Mouse (Mus musculus) v-Abl transformed pro-B cells (cell line): Measurements from ENCODE around the gene Klf9.

Experiments
- in situ Hi-C, 2 experiments: fragments of 400-800 bp; cut with MboI; formaldehyde crosslinking; loops; one replicate each; pipeline ENCODE4 v1.15.1; 2025; ENCODE audit not compliant: unreplicated experiment in 2 of 2

Gene Klf9

GRCm38 (mm10) chr19:23140689-23141317 is at the start of gene Klf9:
Gene Klf9, plus strand, starts transcription at chr19:23141226.
- in situ Hi-C loops, result loop anchor here (10.0 to 25.0 kb wide), 8 partner anchors 134 to 1879 kb away; partner anchors contain the start of genes Ptar1 (in 2 of the 2), Smc5 (in 1 of the 2) and Zfand5 (in 1 of the 2)

- in situ Hi-C loops, result no loop called here
These were observed 49.4 kb upstream of the Klf9 start for GRCm38 (mm10) chr19:23091586-23091985.

- in situ Hi-C loops, result no loop called here
These were observed 47.5 kb upstream of the Klf9 start for GRCm38 (mm10) chr19:23093548-23093947.

- in situ Hi-C loops, result no loop called here
These were observed 46.1 kb upstream of the Klf9 start for GRCm38 (mm10) chr19:23094906-23095305.

GRCm38 (mm10) chr19:23106859-23107258 is 34.2 kb upstream of the Klf9 start:
- in situ Hi-C loops, result no loop called here

- in situ Hi-C loops, result no loop called here
These were observed 33.7 kb upstream of the Klf9 start for GRCm38 (mm10) chr19:23107335-23107734.

GRCm38 (mm10) chr19:23121875-23122274 is 19.2 kb upstream of the Klf9 start:
- in situ Hi-C loops, result no loop called here

- in situ Hi-C loops, result no loop called here
These were observed 16.9 kb upstream of the Klf9 start for GRCm38 (mm10) chr19:23124023-23124550.

- in situ Hi-C loops, result loop anchor here (25.0 kb wide), 6 partner anchors 562 to 1863 kb away; partner anchors contain the start of genes Ptar1 (in 2 of the 2) and Zfand5 (in 1 of the 2)
These were observed 15.5 kb upstream of the Klf9 start for GRCm38 (mm10) chr19:23125227-23126150.

GRCm38 (mm10) chr19:23129908-23130307 is 11.1 kb upstream of the Klf9 start:
- in situ Hi-C loops, result loop anchor here (10.0 to 25.0 kb wide), 7 partner anchors 145 to 1868 kb away; partner anchors contain the start of genes Ptar1 (in 2 of the 2), Smc5 (in 1 of the 2) and Zfand5 (in 1 of the 2)

- in situ Hi-C loops, result loop anchor here (10.0 to 25.0 kb wide), 7 partner anchors 143 to 1870 kb away; partner anchors contain the start of genes Ptar1 (in 2 of the 2), Smc5 (in 1 of the 2) and Zfand5 (in 1 of the 2)
These were observed 8.9 kb upstream of the Klf9 start for GRCm38 (mm10) chr19:23132106-23132635.

GRCm38 (mm10) chr19:23132720-23133426 is 8.2 kb upstream of the Klf9 start:
- in situ Hi-C loops, result loop anchor here (10.0 to 25.0 kb wide), 7 partner anchors 142 to 1871 kb away; partner anchors contain the start of genes Ptar1 (in 2 of the 2), Smc5 (in 1 of the 2) and Zfand5 (in 1 of the 2)

GRCm38 (mm10) chr19:23133427-23134094 is 7.5 kb upstream of the Klf9 start:
- in situ Hi-C loops, result loop anchor here (10.0 to 25.0 kb wide), 7 partner anchors 141 to 1871 kb away; partner anchors contain the start of genes Ptar1 (in 2 of the 2), Smc5 (in 1 of the 2) and Zfand5 (in 1 of the 2)

- in situ Hi-C loops, result loop anchor here (10.0 to 25.0 kb wide), 7 partner anchors 141 to 1872 kb away; partner anchors contain the start of genes Ptar1 (in 2 of the 2), Smc5 (in 1 of the 2) and Zfand5 (in 1 of the 2)
These were observed 7.0 kb upstream of the Klf9 start for GRCm38 (mm10) chr19:23134095-23134440.

- in situ Hi-C loops, result loop anchor here (10.0 to 25.0 kb wide), 7 partner anchors 140 to 1872 kb away; partner anchors contain the start of genes Ptar1 (in 2 of the 2), Smc5 (in 1 of the 2) and Zfand5 (in 1 of the 2)
These were observed 6.4 kb upstream of the Klf9 start for GRCm38 (mm10) chr19:23134441-23135301.

- in situ Hi-C loops, result loop anchor here (10.0 to 25.0 kb wide), 7 partner anchors 139 to 1873 kb away; partner anchors contain the start of genes Ptar1 (in 2 of the 2), Smc5 (in 1 of the 2) and Zfand5 (in 1 of the 2)
These were observed 5.5 kb upstream of the Klf9 start for GRCm38 (mm10) chr19:23135349-23136201.
